Mouse (Mus musculus) adrenal gland (tissue): Measurements from ENCODE around the gene Fam171a2.

ENCODE experiments used
- intact Hi-C: fragments of 180-260 bp; cut with DNase I; formaldehyde crosslinking; loops from one replicate; pipeline ENCODE4 v1.15.1; 2025

Gene Fam171a2

GRCm38 (mm10) chr11:102435754-102436470 is 11.6 kb downstream of the Fam171a2 start:
- intact Hi-C loops = loop anchor here (2.0 kb wide), 1 partner anchor 127 kb away; no protein-coding TSS in a partner anchor

GRCm38 (mm10) chr11:102434816-102435705 is 12.4 kb downstream of the Fam171a2 start:
- intact Hi-C loops = loop anchor here (2.0 to 5.0 kb wide), 2 partner anchors 126 to 288 kb away; partner anchors contain the start of gene Nags

GRCm38 (mm10) chr11:102434406-102434805 is 13.1 kb downstream of the Fam171a2 start:
- intact Hi-C loops = loop anchor here (2.0 to 5.0 kb wide), 2 partner anchors 126 to 287 kb away; partner anchors contain the start of gene Nags

GRCm38 (mm10) chr11:102433866-102434265 is 13.6 kb downstream of the Fam171a2 start:
- intact Hi-C loops = loop anchor here (2.0 to 5.0 kb wide), 2 partner anchors 125 to 287 kb away; partner anchors contain the start of gene Nags

DNA sequence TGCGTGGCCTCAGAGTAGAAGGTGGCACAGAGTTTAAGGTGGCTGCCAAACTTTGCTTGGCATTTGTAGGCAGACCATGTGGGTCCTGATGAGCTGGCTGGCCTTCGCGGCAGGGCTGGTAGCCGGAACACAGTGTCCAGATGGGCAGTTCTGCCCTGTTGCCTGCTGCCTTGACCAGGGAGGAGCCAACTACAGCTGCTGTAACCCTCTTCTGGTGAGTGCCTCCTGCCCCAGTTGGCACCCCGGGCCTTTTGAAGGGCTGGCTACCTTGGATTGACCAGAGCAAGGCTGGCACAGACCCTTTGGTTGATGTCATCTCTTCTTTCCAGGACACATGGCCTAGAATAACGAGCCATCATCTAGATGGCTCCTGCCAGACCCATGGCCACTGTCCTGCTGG is 14.6 kb downstream of the Fam171a2 start:
- intact Hi-C loops = loop anchor here (5.0 kb wide), 1 partner anchor 286 kb away; the partner anchor contains the start of gene Nags

- intact Hi-C loops = loop anchor here (5.0 kb wide), 1 partner anchor 285 kb away; the partner anchor contains the start of gene Nags
These were observed 15.2 kb downstream of the Fam171a2 start for GRCm38 (mm10) chr11:102432115-102432843.

DNA sequence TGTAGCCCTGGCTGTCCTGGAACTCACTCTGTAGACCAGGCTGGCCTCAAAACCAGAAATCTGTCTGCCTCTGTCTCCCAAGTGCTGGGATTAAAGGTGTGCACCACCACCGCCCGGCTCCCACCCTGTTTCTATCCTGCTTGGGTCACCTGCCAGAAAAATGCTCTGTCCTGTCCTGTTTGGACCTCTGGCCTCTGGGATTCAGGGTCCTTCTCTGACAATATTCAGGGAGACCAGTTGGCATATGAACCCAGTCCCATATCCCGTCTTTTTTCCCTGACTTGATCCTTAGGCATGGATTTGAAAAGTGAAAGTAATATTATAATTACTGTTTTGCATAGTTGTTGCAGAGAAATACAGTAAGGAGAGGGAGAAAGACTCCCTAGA is 15.8 kb downstream of the Fam171a2 start:
- intact Hi-C loops = loop anchor here (5.0 kb wide), 1 partner anchor 284 kb away; the partner anchor contains the start of gene Nags

DNA sequence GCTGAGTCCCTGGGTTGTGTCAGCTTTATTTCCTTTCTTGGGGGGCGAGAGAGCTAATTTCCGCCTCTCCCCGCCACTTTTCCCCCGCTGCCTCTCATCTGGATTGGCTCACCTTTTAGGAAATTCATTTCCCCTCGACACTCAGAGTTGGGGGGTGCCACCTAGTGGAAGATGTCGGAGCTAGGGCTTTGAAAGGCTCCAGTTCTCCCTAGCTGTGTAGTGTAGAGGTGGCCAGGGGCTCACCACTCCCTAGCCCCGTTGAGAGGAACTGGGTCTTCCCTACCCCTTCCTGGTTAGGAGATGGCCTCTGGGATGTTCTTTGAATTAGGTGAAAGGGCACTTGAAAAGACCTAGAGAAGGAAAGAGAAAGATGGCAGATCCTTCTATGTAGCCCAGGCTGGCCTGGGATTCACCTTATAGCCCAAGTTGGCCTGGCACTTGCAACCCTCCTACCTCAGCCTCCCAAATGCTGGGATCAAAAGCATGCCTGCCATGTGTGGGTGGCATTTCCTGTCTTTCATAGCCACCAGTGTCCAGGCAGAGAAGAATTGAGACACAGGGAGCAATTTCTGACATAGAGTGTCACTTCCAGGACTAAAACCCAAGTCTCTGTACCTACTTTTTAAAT is 16.4 kb downstream of the Fam171a2 start:
- intact Hi-C loops = loop anchor here (5.0 kb wide), 1 partner anchor 284 kb away; the partner anchor contains the start of gene Nags

GRCm38 (mm10) chr11:102430121-102431017 is 17.1 kb downstream of the Fam171a2 start, which contains the start of gene Grn:
Gene Grn (plus strand): TSS chr11:102430315.
- intact Hi-C loops = loop anchor here (5.0 kb wide), 1 partner anchor 283 kb away; the partner anchor contains the start of gene Nags

GRCm38 (mm10) chr11:102429551-102429950 is 17.9 kb downstream of the Fam171a2 start:
- intact Hi-C loops = no loop called here

DNA sequence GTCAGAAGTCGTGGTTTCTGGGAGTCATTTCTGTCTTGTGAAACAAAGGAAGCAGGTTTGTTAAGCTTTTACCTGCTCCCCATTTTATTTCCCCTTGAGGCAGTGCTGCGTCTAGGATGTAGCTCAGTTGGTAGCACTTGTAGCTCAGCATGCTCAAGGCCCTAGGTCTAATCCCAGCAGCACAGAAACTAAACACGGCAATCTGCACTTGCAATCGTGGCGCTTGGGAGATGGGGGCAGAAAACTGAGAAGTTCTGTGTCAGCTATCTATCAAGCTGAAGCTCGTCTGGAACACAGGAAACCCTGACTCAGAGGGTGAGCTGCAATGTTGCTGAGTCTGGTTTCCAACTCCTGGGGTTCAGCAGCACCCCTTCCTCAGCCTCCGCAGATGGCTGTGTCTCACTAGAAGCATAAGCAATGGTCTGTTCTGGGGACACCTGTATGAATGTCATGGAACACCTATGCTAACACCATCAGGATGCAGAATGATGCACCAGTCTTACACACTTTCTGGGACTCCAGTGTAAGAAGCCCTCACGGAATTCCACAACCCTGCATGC is 18.4 kb downstream of the Fam171a2 start:
- intact Hi-C loops = no loop called here

DNA sequence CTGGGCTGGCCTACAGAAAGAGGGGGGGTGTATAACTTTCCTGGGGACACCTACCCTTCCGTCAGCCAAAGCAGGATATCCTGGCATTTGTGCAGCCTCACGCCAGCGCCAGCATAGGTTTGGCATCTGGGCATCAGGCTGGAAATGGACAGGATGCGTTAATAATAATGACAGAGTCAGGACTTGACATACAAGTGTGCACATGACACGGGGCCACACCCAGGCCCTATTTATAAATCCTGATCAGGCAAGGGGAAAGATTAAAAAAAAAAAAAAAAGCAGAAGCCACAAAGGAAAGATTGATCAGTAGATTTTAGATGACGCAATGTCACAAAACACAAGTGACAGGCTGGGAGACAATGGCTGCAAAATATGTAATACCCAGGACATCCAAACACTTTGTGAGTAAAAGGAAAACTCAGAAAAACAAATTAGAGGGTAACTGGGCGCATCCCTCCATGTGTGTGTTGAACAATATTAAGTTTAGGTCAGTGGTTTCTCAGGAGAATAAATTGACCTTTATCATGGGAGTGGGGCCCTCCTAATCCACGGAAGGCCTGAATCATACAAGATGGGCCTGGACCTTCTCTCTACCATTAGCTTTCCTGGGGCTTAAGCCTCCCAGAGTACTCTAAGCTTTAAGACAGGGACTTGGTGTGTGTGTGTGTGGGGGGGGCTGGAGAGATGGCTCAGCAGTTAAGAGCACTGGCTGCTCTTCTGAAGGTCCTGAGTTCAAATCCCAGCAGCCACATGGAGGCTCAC is 21.7 kb downstream of the Fam171a2 start:
- intact Hi-C loops = no loop called here

GRCm38 (mm10) chr11:102424666-102425065 is 22.8 kb downstream of the Fam171a2 start:
- intact Hi-C loops = no loop called here

GRCm38 (mm10) chr11:102421559-102421958 is 25.9 kb downstream of the Fam171a2 start:
- intact Hi-C loops = no loop called here

- intact Hi-C loops = no loop called here
These were observed 28.6 kb downstream of the Fam171a2 start for GRCm38 (mm10) chr11:102418887-102419286.

DNA sequence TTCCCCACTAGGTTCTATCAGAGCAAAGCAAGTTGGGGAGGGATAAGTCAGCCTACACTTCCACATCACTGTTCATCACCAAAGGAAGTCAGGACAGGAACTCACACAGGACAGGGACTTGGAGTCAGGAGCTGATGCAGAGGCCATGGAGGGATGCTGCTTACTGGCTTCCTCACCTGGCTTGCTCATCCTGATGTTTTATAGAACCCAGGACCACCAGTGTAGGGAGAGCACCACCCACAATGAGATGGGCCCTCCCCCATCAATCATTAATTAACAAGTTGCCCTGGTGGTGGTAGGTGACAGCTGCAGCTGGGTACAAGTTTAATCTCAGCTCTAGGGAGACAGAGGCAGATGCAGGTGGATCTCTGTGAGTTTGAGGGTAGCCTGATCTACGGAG is 30.3 kb downstream of the Fam171a2 start:
- intact Hi-C loops = no loop called here

GRCm38 (mm10) chr11:102415034-102415802 is 32.3 kb downstream of the Fam171a2 start:
- intact Hi-C loops = no loop called here
